Mouse (Mus musculus): ENCODE results near the gene Actn4. TPM values are rescaled to one million over a fixed set of nuclear protein-coding genes. Genes with fewer than 3 reads are reported as not detected.

Gene Actn4
- polyA plus RNA-seq, 1 experiment from 2014 or later, result 191 TPM

GRCm38 (mm10) chr7:28901311-28902125 is 60.6 kb downstream of the Actn4 start:
- Histone ChIP-seq H3K4me1 (replicated peaks; ENCODE audit: control insufficient read depth, insufficient read depth, low read length) (no peaks in the 10 kb centered on the region), H3K4me3 (ENCODE audit: low read depth, low read length) (no peak overlapping the region), H3K9ac (ENCODE audit: low read depth, low read length) (no peak overlapping the region), H3K27ac (ENCODE audit: low read depth, low read length) (no peak overlapping the region), H3K36me3 (ENCODE audit: control insufficient read depth, insufficient read depth, low read length) (peaks cover 90% of the 10 kb centered on the region), H3K9me3 (ENCODE audit: control insufficient read depth, low read length) (no peaks in the 10 kb centered on the region), H3K4me2 (no peak overlapping the region), H3K27me3 (replicated peaks; ENCODE audit: control insufficient read depth, insufficient read depth, low read length) (no peaks in the 10 kb centered on the region)
- ATAC-seq (replicated peaks; ENCODE audit: low FRiP score), result no peak
- WGBS, result 92% methylated on average over 13 of the region's 13 CpGs
- DNase-seq (ENCODE audit: low spot score), result no peak

GRCm38 (mm10) chr7:28899972-28900371 is 62.2 kb downstream of the Actn4 start:
- Histone ChIP-seq H3K4me1 (replicated peaks; ENCODE audit: control insufficient read depth, insufficient read depth, low read length) (peaks cover 7% of the 10 kb centered on the region), H3K27ac (ENCODE audit: low read depth, low read length) (no peak overlapping the region), H3K9me3 (ENCODE audit: control insufficient read depth, low read length) (no peaks in the 10 kb centered on the region), H3K4me2 (no peak overlapping the region), H3K9ac (ENCODE audit: low read depth, low read length) (no peak overlapping the region), H3K36me3 (ENCODE audit: control insufficient read depth, insufficient read depth, low read length) (peaks cover 90% of the 10 kb centered on the region), H3K27me3 (replicated peaks; ENCODE audit: control insufficient read depth, insufficient read depth, low read length) (no peaks in the 10 kb centered on the region), H3K4me3 (ENCODE audit: low read depth, low read length) (no peak overlapping the region)
- DNase-seq (ENCODE audit: low spot score), result no peak
- ATAC-seq (replicated peaks; ENCODE audit: low FRiP score), result no peak
- 87% methylated on average over 4 of the region's 4 CpGs for WGBS

GRCm38 (mm10) chr7:28897661-28898060 is 64.5 kb downstream of the Actn4 start:
- H3K9ac ChIP-seq (ENCODE audit: low read depth, low read length), result no peak overlapping the region
- no peaks in the 10 kb centered on the region for H3K27me3 ChIP-seq (replicated peaks; ENCODE audit: control insufficient read depth, insufficient read depth, low read length)
- H3K9me3 ChIP-seq (ENCODE audit: control insufficient read depth, low read length), result no peaks in the 10 kb centered on the region
- WGBS, result 92% methylated on average over 6 of the region's 6 CpGs
- H3K4me3 ChIP-seq (ENCODE audit: low read depth, low read length), result no peak overlapping the region
- H3K4me1 ChIP-seq (replicated peaks; ENCODE audit: control insufficient read depth, insufficient read depth, low read length), result peaks cover 14% of the 10 kb centered on the region
- no peak overlapping the region for H3K4me2 ChIP-seq
- H3K36me3 ChIP-seq (ENCODE audit: control insufficient read depth, insufficient read depth, low read length), result peaks cover 86% of the 10 kb centered on the region
- no peak for ATAC-seq (replicated peaks; ENCODE audit: low FRiP score)
- no peak for DNase-seq (ENCODE audit: low spot score)
- no peak overlapping the region for H3K27ac ChIP-seq (ENCODE audit: low read depth, low read length)

GRCm38 (mm10) chr7:28894942-28895341 is 67.2 kb downstream of the Actn4 start:
- ATAC-seq (replicated peaks; ENCODE audit: low FRiP score) (peak; percentile 71), DNase-seq (ENCODE audit: low spot score) (no peak)
- Histone ChIP-seq H3K4me1 (replicated peaks; ENCODE audit: control insufficient read depth, insufficient read depth, low read length) (peaks cover 14% of the 10 kb centered on the region), H3K9me3 (ENCODE audit: control insufficient read depth, low read length) (no peaks in the 10 kb centered on the region), H3K27ac (ENCODE audit: low read depth, low read length) (peak overlapping the region; percentile 44), H3K4me3 (ENCODE audit: low read depth, low read length) (no peak overlapping the region), H3K36me3 (ENCODE audit: control insufficient read depth, insufficient read depth, low read length) (peaks cover 78% of the 10 kb centered on the region), H3K27me3 (replicated peaks; ENCODE audit: control insufficient read depth, insufficient read depth, low read length) (peaks cover 8% of the 10 kb centered on the region), H3K4me2 (peak overlapping the region; percentile 46), H3K9ac (ENCODE audit: low read depth, low read length) (0 out of 2 replicates have a peak overlapping the region, but pooled peaks have one; percentile 35)
- 29% methylated on average over 5 of the region's 5 CpGs for WGBS

- Histone ChIP-seq H3K27me3 (replicated peaks; ENCODE audit: control insufficient read depth, insufficient read depth, low read length) (peaks cover 20% of the 10 kb centered on the region), H3K4me3 (ENCODE audit: low read depth, low read length) (no peak overlapping the region), H3K9ac (ENCODE audit: low read depth, low read length) (no peak overlapping the region), H3K4me1 (replicated peaks; ENCODE audit: control insufficient read depth, insufficient read depth, low read length) (peaks cover 14% of the 10 kb centered on the region), H3K27ac (ENCODE audit: low read depth, low read length) (no peak overlapping the region), H3K9me3 (ENCODE audit: control insufficient read depth, low read length) (no peaks in the 10 kb centered on the region), H3K4me2 (no peak overlapping the region), H3K36me3 (ENCODE audit: control insufficient read depth, insufficient read depth, low read length) (peaks cover 67% of the 10 kb centered on the region)
- 51% methylated on average over 7 of the region's 7 CpGs for WGBS
- DNase-seq (ENCODE audit: low spot score) (no peak), ATAC-seq (replicated peaks; ENCODE audit: low FRiP score) (peak; percentile 36; the same call in 1 of the 2 replicates)
Measured at GRCm38 (mm10) chr7:28893643-28894265, 68.4 kb downstream of the Actn4 start.

GRCm38 (mm10) chr7:28892601-28893000 is 69.5 kb downstream of the Actn4 start:
- ATAC-seq (replicated peaks; ENCODE audit: low FRiP score), result no peak
- DNase-seq (ENCODE audit: low spot score), result no peak
- H3K27me3 ChIP-seq (replicated peaks; ENCODE audit: control insufficient read depth, insufficient read depth, low read length), result peaks cover 31% of the 10 kb centered on the region
- no peak overlapping the region for H3K4me2 ChIP-seq
- no peak overlapping the region for H3K4me3 ChIP-seq (ENCODE audit: low read depth, low read length)
- peaks cover 55% of the 10 kb centered on the region for H3K36me3 ChIP-seq (ENCODE audit: control insufficient read depth, insufficient read depth, low read length)
- H3K9ac ChIP-seq (ENCODE audit: low read depth, low read length), result no peak overlapping the region
- no peak overlapping the region for H3K27ac ChIP-seq (ENCODE audit: low read depth, low read length)
- peaks cover 14% of the 10 kb centered on the region for H3K4me1 ChIP-seq (replicated peaks; ENCODE audit: control insufficient read depth, insufficient read depth, low read length)
- no peaks in the 10 kb centered on the region for H3K9me3 ChIP-seq (ENCODE audit: control insufficient read depth, low read length)
- WGBS, result 96% methylated on average over 17 of the region's 17 CpGs

- H3K4me2 ChIP-seq, result peak overlapping the region; percentile 51
- ATAC-seq (replicated peaks; ENCODE audit: low FRiP score) (no peak), DNase-seq (ENCODE audit: low spot score) (no peak)
- H3K27me3 ChIP-seq (replicated peaks; ENCODE audit: control insufficient read depth, insufficient read depth, low read length), result peaks cover 45% of the 10 kb centered on the region
- H3K9ac ChIP-seq (ENCODE audit: low read depth, low read length), result no peak overlapping the region
- H3K36me3 ChIP-seq (ENCODE audit: control insufficient read depth, insufficient read depth, low read length), result peaks cover 23% of the 10 kb centered on the region
- H3K4me3 ChIP-seq (ENCODE audit: low read depth, low read length), result peak overlapping the region; percentile 21; the same call in 1 of the 2 replicates
- WGBS, result 5% methylated on average over 27 of the region's 27 CpGs
- H3K9me3 ChIP-seq (ENCODE audit: control insufficient read depth, low read length), result no peaks in the 10 kb centered on the region
- peaks cover 2% of the 10 kb centered on the region; the same call in 1 of the 2 replicates for H3K4me1 ChIP-seq (replicated peaks; ENCODE audit: control insufficient read depth, insufficient read depth, low read length)
- H3K27ac ChIP-seq (ENCODE audit: low read depth, low read length), result no peak overlapping the region
Measured at GRCm38 (mm10) chr7:28888701-28889161, 73.4 kb downstream of the Actn4 start.

- H3K4me3 ChIP-seq (ENCODE audit: low read depth, low read length), result no peak overlapping the region
- H3K27ac ChIP-seq (ENCODE audit: low read depth, low read length), result no peak overlapping the region
- 21% methylated on average over 14 of the region's 14 CpGs for WGBS
- no peaks in the 10 kb centered on the region for H3K4me1 ChIP-seq (replicated peaks; ENCODE audit: control insufficient read depth, insufficient read depth, low read length)
- DNase-seq (ENCODE audit: low spot score) (no peak), ATAC-seq (replicated peaks; ENCODE audit: low FRiP score) (no peak)
- no peak overlapping the region for H3K9ac ChIP-seq (ENCODE audit: low read depth, low read length)
- no peak overlapping the region for H3K4me2 ChIP-seq
- H3K27me3 ChIP-seq (replicated peaks; ENCODE audit: control insufficient read depth, insufficient read depth, low read length), result peaks cover 45% of the 10 kb centered on the region
- H3K9me3 ChIP-seq (ENCODE audit: control insufficient read depth, low read length), result no peaks in the 10 kb centered on the region
- peaks cover 5% of the 10 kb centered on the region for H3K36me3 ChIP-seq (ENCODE audit: control insufficient read depth, insufficient read depth, low read length)
Measured at GRCm38 (mm10) chr7:28886486-28886885, 75.7 kb downstream of the Actn4 start.

All from liver, embryonic 11.5 days (tissue).